Comparison of ENCODE assay signal across 8 mouse cellular contexts in genomic region chr5:106964513-106965014, GRCm38 (mm10). TPM values are rescaled to one million over a fixed set of nuclear protein-coding genes. Genes with fewer than 3 reads are reported as not detected.
A peak's percentile ranks its signal among the peaks of the same experiment; 100 is the strongest.
DNase-seq lines count a peak whose midpoint lies in the region; ATAC-seq lines count a peak whose summit lies in the region.

No protein-coding gene starts in this region.

- H3K36me3 ChIP-seq in heart, embryonic 14.5 days (ENCODE audit: control insufficient read depth, insufficient read depth, low read length) = peaks cover 20% of the 10 kb centered on the region
- peaks cover 12% of the 10 kb centered on the region for H3K36me3 ChIP-seq in megakaryocyte, embryonic 14.5 days (replicated peaks; ENCODE audit: low read length)

- H3K27me3 ChIP-seq in heart, embryonic 14.5 days (ENCODE audit: control insufficient read depth, insufficient read depth, low read length) = no peaks in the 10 kb centered on the region
- H3K27me3 ChIP-seq in megakaryocyte, embryonic 14.5 days (replicated peaks) = no peaks in the 10 kb centered on the region

- H3K9me3 ChIP-seq in heart, embryonic 14.5 days (ENCODE audit: control insufficient read depth, low read length) = 0 out of 2 replicates have a peak, but pooled peaks cover 2% of the 10 kb centered on the region
- H3K9me3 ChIP-seq in megakaryocyte, embryonic 14.5 days = 0 out of 2 replicates have a peak, but pooled peaks cover 1% of the 10 kb centered on the region

- H3K4me3 ChIP-seq in heart, embryonic 14.5 days (ENCODE audit: control insufficient read depth in 1 of 2, insufficient read depth in 1 of 2, low read depth in 1 of 2, low read length in 2 of 2) = peak overlapping the region; percentile 70 to 80
- H3K4me3 ChIP-seq in megakaryocyte, embryonic 14.5 days (replicated peaks) = peak overlapping the region; percentile 92

- peak; percentile 80 for ATAC-seq in heart, embryonic 14.5 days (ENCODE audit: insufficient number of reproducible peaks, insufficient read depth, low FRiP score, low read depth)
- peak; percentile 80 for ATAC-seq in granulocyte monocyte progenitor cell, adult 5-6 weeks (replicated peaks; ENCODE audit: poor library complexity, severe bottlenecking)

- no peak for DNase-seq in heart, postnatal 36 days
- DNase-seq in R1 (ENCODE audit: low read depth, low spot score) = peak; percentile 62
- no peak for DNase-seq in adrenal gland, postnatal 10 days
- no peak for DNase-seq in left cerebral cortex, postnatal 25 days (ENCODE audit: low spot score in 2 of 2)
- DNase-seq in cerebellum, adult 11-12 months = no peak

- H3K4me1 ChIP-seq in heart, embryonic 14.5 days (ENCODE audit: control insufficient read depth in 2 of 2, insufficient read depth in 2 of 2, low read length in 2 of 2) = peaks cover 4% of the 10 kb centered on the region in 2 experiments; a peak in 3 of 4 replicates
- H3K4me1 ChIP-seq in megakaryocyte, embryonic 14.5 days = peaks cover 34% of the 10 kb centered on the region

- WGBS in heart, embryonic 14.5 days = under 1% methylated on average over 40 of the region's 41 CpGs

- H3K27ac ChIP-seq in heart, embryonic 14.5 days (replicated peaks in 1 of 2; ENCODE audit: control insufficient read depth in 1 of 2, insufficient read depth in 1 of 2, low read depth in 2 of 2, low read length in 2 of 2) = peak overlapping the region; percentile 46 to 51

- peak overlapping the region; percentile 85 for H3K4me2 ChIP-seq in heart, embryonic 14.5 days (ENCODE audit: low read length)

- H3K9ac ChIP-seq in heart, embryonic 14.5 days (ENCODE audit: low read length) = peak overlapping the region; percentile 82

- intact Hi-C loops in heart, postnatal 36 days (cut with DNase I) = loop anchor here (10.0 kb wide), 2 partner anchors 100 to 630 kb away; partner anchors contain the start of genes Glmn and Rpap2
- intact Hi-C loops in left cerebral cortex, postnatal 25 days (cut with DNase I) = no loop called here

RNA-seq across cellular contexts. Expression of gene Cdc7, which starts 0.4 kb away (rescaled TPM):
- polyA plus RNA-seq in heart, embryonic 14.5 days (2014; fragmentation: Nextera tagmentation; extraction: Ambion mirVana) = 24.8 and 25.0 TPM in 2 replicates
- total RNA-seq in heart, postnatal 36 days (2021) = under 1 TPM; 0.39 to 0.60 TPM
- total RNA-seq in granulocyte monocyte progenitor cell, adult 5-6 weeks (2014; fragmentation: Nextera tagmentation) = 34.6 and 38.1 TPM in 2 replicates
- total RNA-seq in granulocyte monocyte progenitor cell, adult 5-6 weeks (2017) = 25.3 and 38.7 TPM in 2 replicates
- 0.92 TPM in 1 of 2 replicates, not detected in the other for polyA plus RNA-seq in megakaryocyte, embryonic 14.5 days (2012; ENCODE audit: insufficient read depth, low replicate concordance)
- 10 to 100 TPM in 1 of 2 experiments, 1 to 10 TPM in 1; 5.7 to 10.6 TPM for total RNA-seq in adrenal gland, postnatal 10 days (2021)
- total RNA-seq in left cerebral cortex, postnatal 25 days (2021) = 10 to 100 TPM; 10.9 to 11.1 TPM

RNA-seq across cellular contexts. Expression of gene Hfm1, which starts 38.4 kb away (rescaled TPM):
- 0.42 and 0.71 TPM in 2 replicates for polyA plus RNA-seq in heart, embryonic 14.5 days (2014; fragmentation: Nextera tagmentation; extraction: Ambion mirVana)
- not detected for total RNA-seq in heart, postnatal 36 days (2021)
- total RNA-seq in granulocyte monocyte progenitor cell, adult 5-6 weeks (2014; fragmentation: Nextera tagmentation) = not detected in 2 replicates
- total RNA-seq in granulocyte monocyte progenitor cell, adult 5-6 weeks (2017) = not detected in 2 replicates
- polyA plus RNA-seq in megakaryocyte, embryonic 14.5 days (2012; ENCODE audit: insufficient read depth, low replicate concordance) = 0.16 TPM in 1 of 2 replicates, not detected in the other
- total RNA-seq in adrenal gland, postnatal 10 days (2021) = under 1 TPM; 0.12 to 0.30 TPM
- total RNA-seq in left cerebral cortex, postnatal 25 days (2021) = 1 to 10 TPM; 1.3 to 1.7 TPM

Comparison
In these comparisons a context has a peak if more than half of its experiments do, and no peak if none do; other contexts are left out.
1. RNA of gene Cdc7, which starts 0.4 kb away (total RNA-seq): 25.3 to 38.7 TPM in granulocyte monocyte progenitor cell, adult 5-6 weeks, 10.9 to 11.1 TPM in left cerebral cortex, postnatal 25 days and 5.7 to 10.6 TPM in adrenal gland, postnatal 10 days; 0.39 to 0.60 TPM in heart, postnatal 36 days; every median in the first group is over 4 times any median in the second.